Mouse (Mus musculus) testis, adult 2 months (tissue): ENCODE results near the gene Psmc1.

Source experiments
- CTCF ChIP-seq: fragments of 200-500 bp; IDR thresholded peaks from 2 replicates; pipeline ENCODE4 v1.5.1; 2012; ENCODE audit warnings: low read depth, mild to moderate bottlenecking, inconsistent platforms, low read length, moderate library complexity; ENCODE audit not compliant: control insufficient read depth, insufficient read depth, insufficient replicate concordance
- POLR2A ChIP-seq: fragments of 200-500 bp; IDR thresholded peaks from 2 replicates; pipeline ENCODE4 v1.6.1; 2012; ENCODE audit warnings: low read depth, mild to moderate bottlenecking, inconsistent platforms, low read length, moderate library complexity; ENCODE audit not compliant: control insufficient read depth

- TF ChIP-seq POLR2A (no peak), CTCF (no peak)
Measured at GRCm38 (mm10) chr12:100166939-100167338, 57.0 kb downstream of the Psmc1 start.
